Mouse (Mus musculus): ENCODE data around the gene Rsbn1l. TPM values are rescaled to one million over a fixed set of nuclear protein-coding genes. Genes with fewer than 3 reads are reported as not detected.

Gene Rsbn1l
- 5.4 and 6.0 TPM in 2 replicates for polyA plus RNA-seq (2015; fragmentation: Nextera tagmentation; extraction: Ambion mirVana)

GRCm38 (mm10) chr5:20956298-20956697 is at the start of gene Rsbn1l:
Gene Rsbn1l, minus strand, starts transcription at chr5:20956398.
- Histone ChIP-seq H3K4me2 (replicated peaks) (no peak within 1 kb of the TSS), H3K9ac (no peak within 1 kb of the TSS), H3K4me1 (peaks cover 13% of the 10 kb centered on the region; the same call in 1 of the 2 replicates), H3K4me3 (no peak within 1 kb of the TSS), H3K27me3 (no peaks in the 10 kb centered on the region), H3K9me3 (peaks cover 20% of the 10 kb centered on the region), H3K36me3 (peaks cover 19% of the 10 kb centered on the region), H3K27ac (no peak within 1 kb of the TSS)
- 90% methylated on average over 3 of the region's 3 CpGs for WGBS
- no peak for ATAC-seq (ENCODE audit: low FRiP score, low read depth)

DNA sequence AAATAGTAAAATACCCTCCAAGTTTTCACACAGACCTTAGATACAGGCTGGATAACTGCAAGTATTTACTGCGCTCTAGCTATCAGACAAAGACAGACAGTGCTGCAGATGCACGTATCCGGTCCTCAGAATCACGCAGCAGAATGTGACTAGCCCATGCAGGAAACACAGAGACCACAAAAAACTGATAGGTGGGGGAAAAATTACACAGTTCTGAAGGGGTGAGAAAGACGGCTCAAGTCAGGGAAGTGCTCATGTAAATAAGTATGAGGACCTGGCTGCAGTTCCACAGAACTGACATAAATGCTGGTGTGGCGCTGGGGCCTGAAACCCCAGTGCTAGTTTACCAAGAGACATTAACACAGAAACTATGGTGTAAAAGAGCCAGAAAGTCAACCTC is 46.5 kb upstream of the Rsbn1l start:
- no peak overlapping the region for H3K4me3 ChIP-seq
- H3K9me3 ChIP-seq = peaks cover 6% of the 10 kb centered on the region; the same call in 1 of the 2 replicates
- no peak overlapping the region for H3K27ac ChIP-seq
- no peaks in the 10 kb centered on the region for H3K27me3 ChIP-seq
- no peaks in the 10 kb centered on the region for H3K4me1 ChIP-seq
- no peak overlapping the region for H3K9ac ChIP-seq
- WGBS = 93% methylated on average over 6 of the region's 6 CpGs
- peaks cover 62% of the 10 kb centered on the region for H3K36me3 ChIP-seq
- no peak for ATAC-seq (ENCODE audit: low FRiP score, low read depth)
- H3K4me2 ChIP-seq (replicated peaks) = no peak overlapping the region

DNA sequence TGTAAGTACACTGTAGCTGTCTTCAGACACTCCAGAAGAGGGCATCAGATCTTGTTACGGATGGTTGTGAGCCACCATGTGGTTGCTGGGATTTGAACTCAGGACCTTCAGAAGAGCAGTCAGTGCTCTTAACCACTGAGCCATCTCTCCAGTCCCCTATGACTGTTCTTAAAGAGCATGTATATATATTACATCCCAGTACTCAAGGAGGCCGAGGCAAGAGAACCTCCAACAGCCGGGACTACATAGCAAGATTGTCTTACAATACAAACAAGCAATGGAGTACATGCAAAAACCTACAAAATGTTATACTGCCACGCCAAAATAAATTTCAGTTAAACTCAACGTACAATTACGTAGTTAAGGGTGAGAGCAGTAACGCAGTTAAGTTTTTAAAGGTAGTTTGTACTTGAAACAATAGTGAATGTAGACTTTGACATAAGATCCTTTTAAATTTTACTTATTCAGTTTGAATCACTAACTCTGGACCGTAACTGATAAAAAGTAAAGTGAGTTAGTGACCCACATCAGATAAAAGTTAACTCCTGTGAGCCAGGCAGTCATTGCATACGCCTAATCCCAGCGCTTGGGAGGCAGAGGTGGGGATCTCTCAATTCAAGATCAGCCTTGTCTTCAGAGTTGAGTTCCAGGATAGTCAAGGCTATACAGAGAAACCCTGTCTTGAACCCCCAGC is 45.6 kb upstream of the Rsbn1l start:
- WGBS = 92% methylated on average over 10 of the region's 10 CpGs
- Histone ChIP-seq H3K9ac (no peak overlapping the region), H3K4me2 (replicated peaks) (no peak overlapping the region), H3K9me3 (peaks cover 6% of the 10 kb centered on the region; the same call in 1 of the 2 replicates), H3K4me3 (no peak overlapping the region), H3K27ac (no peak overlapping the region), H3K4me1 (no peaks in the 10 kb centered on the region), H3K36me3 (peaks cover 70% of the 10 kb centered on the region), H3K27me3 (no peaks in the 10 kb centered on the region)
- no peak for ATAC-seq (ENCODE audit: low FRiP score, low read depth)

- Histone ChIP-seq H3K9me3 (peaks cover 6% of the 10 kb centered on the region; the same call in 1 of the 2 replicates), H3K27me3 (no peaks in the 10 kb centered on the region), H3K4me1 (no peaks in the 10 kb centered on the region), H3K27ac (no peak overlapping the region), H3K36me3 (peaks cover 86% of the 10 kb centered on the region), H3K4me2 (replicated peaks) (no peak overlapping the region), H3K9ac (no peak overlapping the region), H3K4me3 (no peak overlapping the region)
- ATAC-seq (ENCODE audit: low FRiP score, low read depth) = no peak
- 93% methylated on average over 6 of the region's 6 CpGs for WGBS
Measured at GRCm38 (mm10) chr5:20998427-20998826, 42.2 kb upstream of the Rsbn1l start.

- WGBS = 86% methylated on average over 6 of the region's 6 CpGs
- no peaks in the 10 kb centered on the region for H3K27me3 ChIP-seq
- H3K9me3 ChIP-seq = peaks cover 6% of the 10 kb centered on the region; the same call in 1 of the 2 replicates
- H3K9ac ChIP-seq = no peak overlapping the region
- H3K4me2 ChIP-seq (replicated peaks) = no peak overlapping the region
- H3K36me3 ChIP-seq = peaks cover 82% of the 10 kb centered on the region
- H3K4me3 ChIP-seq = no peak overlapping the region
- ATAC-seq (ENCODE audit: low FRiP score, low read depth) = no peak
- H3K27ac ChIP-seq = no peak overlapping the region
- H3K4me1 ChIP-seq = no peaks in the 10 kb centered on the region
Measured at GRCm38 (mm10) chr5:20997555-20997954, 41.4 kb upstream of the Rsbn1l start.

- Histone ChIP-seq H3K9me3 (no peaks in the 10 kb centered on the region), H3K4me1 (no peaks in the 10 kb centered on the region), H3K4me3 (no peak overlapping the region), H3K4me2 (replicated peaks) (no peak overlapping the region), H3K36me3 (peaks cover 78% of the 10 kb centered on the region), H3K9ac (no peak overlapping the region), H3K27ac (no peak overlapping the region), H3K27me3 (no peaks in the 10 kb centered on the region)
- ATAC-seq (ENCODE audit: low FRiP score, low read depth) = no peak
- 97% methylated on average over 8 of the region's 8 CpGs for WGBS
Measured at GRCm38 (mm10) chr5:20990062-20990809, 34.0 kb upstream of the Rsbn1l start.

- 91% methylated on average over 8 of the region's 8 CpGs for WGBS
- no peak for ATAC-seq (ENCODE audit: low FRiP score, low read depth)
- Histone ChIP-seq H3K4me3 (no peak overlapping the region), H3K4me1 (no peaks in the 10 kb centered on the region), H3K4me2 (replicated peaks) (no peak overlapping the region), H3K9me3 (no peaks in the 10 kb centered on the region), H3K27me3 (no peaks in the 10 kb centered on the region), H3K36me3 (peaks cover 58% of the 10 kb centered on the region), H3K9ac (no peak overlapping the region), H3K27ac (no peak overlapping the region)
Measured at GRCm38 (mm10) chr5:20986271-20986670, 30.1 kb upstream of the Rsbn1l start.

DNA sequence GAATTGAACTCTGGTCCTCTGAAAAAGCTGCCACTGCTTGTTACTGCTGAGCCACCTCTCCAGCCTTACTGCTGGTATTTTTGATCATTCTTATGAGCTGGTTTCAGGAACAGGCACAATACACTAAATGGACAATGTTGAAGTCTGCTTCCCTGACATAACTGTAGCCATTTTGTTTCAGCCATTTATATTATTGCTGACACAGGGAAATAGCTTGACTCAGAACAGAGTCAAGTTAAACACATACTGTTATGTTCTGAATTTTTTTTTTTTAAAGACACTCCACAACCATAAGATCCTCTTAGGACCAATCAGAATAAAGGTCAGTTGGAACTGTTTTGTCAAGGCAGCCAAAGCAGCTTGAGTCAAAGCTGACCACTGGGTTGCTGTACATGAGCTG is 27.3 kb upstream of the Rsbn1l start:
- Histone ChIP-seq H3K4me2 (replicated peaks) (no peak overlapping the region), H3K9me3 (no peaks in the 10 kb centered on the region), H3K27ac (no peak overlapping the region), H3K36me3 (peaks cover 34% of the 10 kb centered on the region), H3K4me1 (no peaks in the 10 kb centered on the region), H3K27me3 (no peaks in the 10 kb centered on the region), H3K4me3 (no peak overlapping the region), H3K9ac (no peak overlapping the region)
- ATAC-seq (ENCODE audit: low FRiP score, low read depth) = no peak

DNA sequence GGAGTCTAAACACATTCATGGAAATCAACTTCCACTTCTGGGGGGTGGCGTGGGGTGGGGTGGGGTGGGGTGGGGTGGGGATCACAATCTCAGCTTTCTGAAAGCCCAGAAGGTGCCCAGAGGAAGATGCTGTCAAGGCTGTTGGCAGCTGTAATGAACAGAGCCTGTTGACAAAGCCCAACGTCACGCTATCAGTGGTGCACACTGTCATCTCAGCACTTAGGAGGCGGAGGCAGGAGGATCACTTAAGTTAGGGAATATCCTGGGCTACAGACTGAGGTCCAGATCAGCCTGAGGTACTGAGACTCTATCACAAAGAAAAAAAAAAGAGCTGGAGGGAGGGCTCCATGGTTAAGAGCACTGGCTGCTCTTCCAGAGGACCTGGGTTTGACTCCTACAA is 18.5 kb upstream of the Rsbn1l start:
- Histone ChIP-seq H3K27me3 (no peaks in the 10 kb centered on the region), H3K9me3 (no peaks in the 10 kb centered on the region), H3K4me2 (replicated peaks) (no peak overlapping the region), H3K9ac (no peak overlapping the region), H3K27ac (no peak overlapping the region), H3K4me1 (peaks cover 6% of the 10 kb centered on the region), H3K4me3 (no peak overlapping the region), H3K36me3 (no peaks in the 10 kb centered on the region)
- ATAC-seq (ENCODE audit: low FRiP score, low read depth) = no peak
- WGBS = 86% methylated on average over 4 of the region's 4 CpGs

DNA sequence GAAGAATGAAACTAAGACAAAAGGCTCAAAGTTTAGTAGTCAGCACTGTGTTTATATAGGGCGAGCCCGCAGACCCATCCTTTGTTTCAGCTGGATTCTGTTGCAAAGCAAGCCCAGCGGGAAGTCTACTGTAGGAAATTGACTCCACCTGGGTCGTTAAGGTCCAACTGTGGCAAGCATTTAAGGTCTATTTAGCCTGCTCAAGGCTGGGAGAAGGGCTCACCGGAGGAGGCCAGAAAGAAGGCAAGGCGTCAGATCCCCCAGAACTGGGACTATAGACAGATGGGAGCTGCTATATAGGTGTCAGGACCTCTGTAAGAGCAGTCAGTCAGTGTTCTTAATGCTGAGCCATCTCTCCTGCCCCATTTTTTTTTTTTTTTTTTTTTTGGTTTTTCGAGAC is 17.8 kb upstream of the Rsbn1l start:
- Histone ChIP-seq H3K27ac (no peak overlapping the region), H3K9ac (no peak overlapping the region), H3K27me3 (no peaks in the 10 kb centered on the region), H3K4me2 (replicated peaks) (no peak overlapping the region), H3K9me3 (no peaks in the 10 kb centered on the region), H3K36me3 (no peaks in the 10 kb centered on the region), H3K4me3 (no peak overlapping the region), H3K4me1 (peaks cover 6% of the 10 kb centered on the region)
- peak; percentile 57; the same call in 1 of the 2 replicates for ATAC-seq (ENCODE audit: low FRiP score, low read depth)
- WGBS = 13% methylated on average over 7 of the region's 7 CpGs

GRCm38 (mm10) chr5:20973069-20973468 is 16.9 kb upstream of the Rsbn1l start:
- Histone ChIP-seq H3K27me3 (no peaks in the 10 kb centered on the region), H3K9me3 (no peaks in the 10 kb centered on the region), H3K9ac (no peak overlapping the region), H3K36me3 (no peaks in the 10 kb centered on the region), H3K27ac (no peak overlapping the region), H3K4me3 (no peak overlapping the region), H3K4me1 (peaks cover 6% of the 10 kb centered on the region), H3K4me2 (replicated peaks) (no peak overlapping the region)
- 73% methylated on average over 5 of the region's 5 CpGs for WGBS
- no peak for ATAC-seq (ENCODE audit: low FRiP score, low read depth)

DNA sequence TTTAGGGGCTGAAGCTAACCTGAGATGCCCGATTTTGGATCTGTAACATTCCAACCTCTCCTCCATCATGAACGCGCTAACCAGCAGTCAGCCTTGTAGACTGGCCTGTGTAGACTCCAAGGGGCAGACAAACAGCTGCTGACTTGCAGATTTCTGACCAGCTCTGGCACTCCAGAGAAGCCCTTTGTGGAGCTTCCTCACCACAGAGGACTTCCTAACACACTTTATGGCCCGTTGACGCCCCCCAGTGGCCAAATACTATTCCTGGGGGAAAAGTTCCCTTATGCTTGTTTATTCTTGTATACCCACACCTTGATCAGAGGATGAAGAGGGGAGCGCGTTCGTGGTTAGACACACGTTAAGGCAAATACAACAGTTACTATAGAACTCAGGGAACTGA is 12.8 kb upstream of the Rsbn1l start:
- Histone ChIP-seq H3K4me1 (peaks cover 5% of the 10 kb centered on the region), H3K9me3 (no peaks in the 10 kb centered on the region), H3K36me3 (no peaks in the 10 kb centered on the region), H3K4me3 (no peak overlapping the region), H3K27me3 (no peaks in the 10 kb centered on the region), H3K27ac (no peak overlapping the region), H3K9ac (no peak overlapping the region), H3K4me2 (replicated peaks) (no peak overlapping the region)
- WGBS = 66% methylated on average over 9 of the region's 9 CpGs
- no peak for ATAC-seq (ENCODE audit: low FRiP score, low read depth)
